ENCODE assay signal across 8 mouse cellular contexts in genomic region chr10:63025491-63026011, GRCm38 (mm10). TPM values are rescaled to one million over a fixed set of nuclear protein-coding genes. Genes with fewer than 3 reads are reported as not detected.
A peak's percentile ranks its signal among the peaks of the same experiment; 100 is the strongest.
DNase-seq lines count a peak whose midpoint lies in the region; ATAC-seq and TF ChIP-seq lines count a peak whose summit lies in the region.
"Had no signal": no experiment of that assay in that cellular context is flagged by ENCODE, and none has a peak within 500 bp of the region (broad histone marks: within the 10 kb centered on the region; RNA-seq: fewer than 3 reads in every experiment).

No protein-coding gene starts in this region.

- peak overlapping the region; percentile 68; the same call in 1 of the 2 replicates for H3K4me2 ChIP-seq in lung, embryonic 15.5 days
- H3K4me2 ChIP-seq in lung, postnatal 0 days (replicated peaks; ENCODE audit: low read depth, low read length): no peak overlapping the region
- H3K4me2 ChIP-seq in forebrain, embryonic 13.5 days: peak overlapping the region; percentile 71
- H3K4me2 ChIP-seq in limb, embryonic 13.5 days (replicated peaks): peak overlapping the region; percentile 66

- H3K4me1 ChIP-seq in lung, embryonic 15.5 days: peaks cover 25% of the 10 kb centered on the region
- H3K4me1 ChIP-seq in lung, postnatal 0 days (ENCODE audit: insufficient read depth, low read depth, low read length): peaks cover 10% of the 10 kb centered on the region; the same call in 1 of the 2 replicates
- H3K4me1 ChIP-seq in forebrain, embryonic 13.5 days: peaks cover 48% of the 10 kb centered on the region
- H3K4me1 ChIP-seq in limb, embryonic 13.5 days: peaks cover 33% of the 10 kb centered on the region

- no peak for ATAC-seq in lung, embryonic 15.5 days (ENCODE audit: borderline replicate concordance, extremely low read depth, low FRiP score, low TSS enrichment)
- ATAC-seq in lung, postnatal 0 days: no peak
- no peak for ATAC-seq in forebrain, embryonic 13.5 days
- ATAC-seq in limb, embryonic 13.5 days (ENCODE audit: low FRiP score, low read depth): no peak

- no peak for TF ChIP-seq EP300 in lung, postnatal 0 days (IDR thresholded peaks at IDR 0.05)

- DNase-seq in lung, postnatal 0 days (ENCODE audit: low spot score): no peak
- DNase-seq in retina, postnatal 1 day: peak; percentile 30
- DNase-seq in urinary bladder, postnatal 10 days (ENCODE audit: low spot score): no peak
- no peak for DNase-seq in adrenal gland, adult 2 months
- DNase-seq: gastrocnemius, postnatal 25 days had no signal

- TF ChIP-seq CTCF in lung, postnatal 0 days (IDR thresholded peaks at IDR 0.05): no peak

- H3K4me3 ChIP-seq in lung, embryonic 15.5 days: no peak overlapping the region
- no peak overlapping the region for H3K4me3 ChIP-seq in lung, postnatal 0 days (ENCODE audit: low read depth, low read length)
- H3K4me3 ChIP-seq in forebrain, embryonic 13.5 days: peak overlapping the region; percentile 70
- H3K4me3 ChIP-seq in limb, embryonic 13.5 days: peak overlapping the region; percentile 91; the same call in 1 of the 2 replicates

- H3K9me3 ChIP-seq in lung, embryonic 15.5 days: no peaks in the 10 kb centered on the region
- no peaks in the 10 kb centered on the region for H3K9me3 ChIP-seq in lung, postnatal 0 days (ENCODE audit: low read length)
- no peaks in the 10 kb centered on the region for H3K9me3 ChIP-seq in forebrain, embryonic 13.5 days (replicated peaks)
- H3K9me3 ChIP-seq in limb, embryonic 13.5 days: no peaks in the 10 kb centered on the region

- no peak overlapping the region for H3K9ac ChIP-seq in lung, embryonic 15.5 days
- H3K9ac ChIP-seq in lung, postnatal 0 days (replicated peaks; ENCODE audit: low read depth): no peak overlapping the region
- H3K9ac ChIP-seq in forebrain, embryonic 13.5 days: peak overlapping the region; percentile 43
- H3K9ac ChIP-seq in limb, embryonic 13.5 days: 0 out of 2 replicates have a peak overlapping the region, but pooled peaks have one; percentile 8

- H3K27me3 ChIP-seq in lung, embryonic 15.5 days: no peaks in the 10 kb centered on the region
- H3K27me3 ChIP-seq in lung, postnatal 0 days (replicated peaks; ENCODE audit: insufficient read depth, low read length): no peaks in the 10 kb centered on the region
- H3K27me3 ChIP-seq in forebrain, embryonic 13.5 days: no peaks in the 10 kb centered on the region
- H3K27me3 ChIP-seq in limb, embryonic 13.5 days: no peaks in the 10 kb centered on the region

- peak overlapping the region; percentile 99 for H3K27ac ChIP-seq in lung, embryonic 15.5 days
- H3K27ac ChIP-seq in lung, postnatal 0 days (ENCODE audit: low read length): no peak overlapping the region
- peak overlapping the region; percentile 100 for H3K27ac ChIP-seq in forebrain, embryonic 13.5 days
- peak overlapping the region; percentile 100; the same call in 1 of the 2 replicates for H3K27ac ChIP-seq in limb, embryonic 13.5 days

- 65% methylated on average over 6 of the region's 6 CpGs for WGBS in lung, embryonic 15.5 days
- 63% methylated on average over 6 of the region's 6 CpGs for WGBS in lung, postnatal 0 days
- WGBS in forebrain, embryonic 13.5 days: 2% methylated on average over 6 of the region's 6 CpGs
- 50% methylated on average over 6 of the region's 6 CpGs for WGBS in limb, embryonic 13.5 days

- H3K36me3 ChIP-seq in lung, embryonic 15.5 days: no peaks in the 10 kb centered on the region
- no peaks in the 10 kb centered on the region for H3K36me3 ChIP-seq in lung, postnatal 0 days (ENCODE audit: insufficient read depth, low read length)
- H3K36me3 ChIP-seq in forebrain, embryonic 13.5 days (ENCODE audit: poor library complexity, severe bottlenecking): no peaks in the 10 kb centered on the region
- no peaks in the 10 kb centered on the region for H3K36me3 ChIP-seq in limb, embryonic 13.5 days

RNA-seq across cellular contexts. Expression of gene Pbld2, which starts 1.4 kb away (rescaled TPM):
- 1.1 and 1.5 TPM in 2 replicates for polyA plus RNA-seq in lung, embryonic 15.5 days (2015; fragmentation: Nextera tagmentation; extraction: Ambion mirVana)
- polyA plus RNA-seq in lung, postnatal 0 days (2015; fragmentation: Nextera tagmentation; extraction: Ambion mirVana): 16.2 and 18.4 TPM in 2 replicates
- 0.83 and 1.2 TPM in 2 replicates for polyA plus RNA-seq in forebrain, embryonic 13.5 days (2015; fragmentation: Nextera tagmentation; extraction: Ambion mirVana)
- polyA plus RNA-seq in limb, embryonic 13.5 days (2015; fragmentation: Nextera tagmentation; extraction: Ambion mirVana): 0.56 and 0.98 TPM in 2 replicates
- total RNA-seq in adrenal gland, adult 2 months (2021): 1 to 10 TPM; 3.1 to 3.9 TPM
- 0.87 and 1.4 TPM in 2 replicates for polyA plus RNA-seq in adrenal gland, adult 2 months (2012; rRNA removed)

RNA-seq across cellular contexts. Expression of gene Hnrnph3, which starts 1.5 kb away (rescaled TPM):
- polyA plus RNA-seq in lung, embryonic 15.5 days (2015; fragmentation: Nextera tagmentation; extraction: Ambion mirVana): 111 and 114 TPM in 2 replicates
- 38.8 and 44.6 TPM in 2 replicates for polyA plus RNA-seq in lung, postnatal 0 days (2015; fragmentation: Nextera tagmentation; extraction: Ambion mirVana)
- 242 and 248 TPM in 2 replicates for polyA plus RNA-seq in forebrain, embryonic 13.5 days (2015; fragmentation: Nextera tagmentation; extraction: Ambion mirVana)
- polyA plus RNA-seq in limb, embryonic 13.5 days (2015; fragmentation: Nextera tagmentation; extraction: Ambion mirVana): 137 and 140 TPM in 2 replicates
- total RNA-seq in adrenal gland, adult 2 months (2021): 10 to 100 TPM; 40.3 to 42.4 TPM
- 2.4 and 3.7 TPM in 2 replicates for polyA plus RNA-seq in adrenal gland, adult 2 months (2012; rRNA removed)

RNA-seq across cellular contexts. Expression of gene Pbld1, which starts 34.4 kb away (rescaled TPM):
- polyA plus RNA-seq in lung, embryonic 15.5 days (2015; fragmentation: Nextera tagmentation; extraction: Ambion mirVana): 0.77 and 0.89 TPM in 2 replicates
- polyA plus RNA-seq in lung, postnatal 0 days (2015; fragmentation: Nextera tagmentation; extraction: Ambion mirVana): 0.70 and 0.95 TPM in 2 replicates
- polyA plus RNA-seq in forebrain, embryonic 13.5 days (2015; fragmentation: Nextera tagmentation; extraction: Ambion mirVana): 1.7 and 1.8 TPM in 2 replicates
- 1.2 and 1.3 TPM in 2 replicates for polyA plus RNA-seq in limb, embryonic 13.5 days (2015; fragmentation: Nextera tagmentation; extraction: Ambion mirVana)
- total RNA-seq in adrenal gland, adult 2 months (2021): 1 to 10 TPM; 2.0 to 3.0 TPM
- 0.40 and 0.90 TPM in 2 replicates for polyA plus RNA-seq in adrenal gland, adult 2 months (2012; rRNA removed)

RNA-seq across cellular contexts. Expression of gene Rufy2, which starts 45.5 kb away (rescaled TPM):
- polyA plus RNA-seq in lung, embryonic 15.5 days (2015; fragmentation: Nextera tagmentation; extraction: Ambion mirVana): 19.1 and 21.9 TPM in 2 replicates
- polyA plus RNA-seq in lung, postnatal 0 days (2015; fragmentation: Nextera tagmentation; extraction: Ambion mirVana): 13.9 and 14.5 TPM in 2 replicates
- 45.2 and 47.3 TPM in 2 replicates for polyA plus RNA-seq in forebrain, embryonic 13.5 days (2015; fragmentation: Nextera tagmentation; extraction: Ambion mirVana)
- 33.7 and 34.8 TPM in 2 replicates for polyA plus RNA-seq in limb, embryonic 13.5 days (2015; fragmentation: Nextera tagmentation; extraction: Ambion mirVana)
- 10 to 100 TPM; 11.2 to 16.3 TPM for total RNA-seq in adrenal gland, adult 2 months (2021)
- 1.9 and 2.1 TPM in 2 replicates for polyA plus RNA-seq in adrenal gland, adult 2 months (2012; rRNA removed)

Comparison
In these comparisons a context has a peak if more than half of its experiments do, and no peak if none do; other contexts are left out.
1. H3K4me3 ChIP-seq: peak in forebrain, embryonic 13.5 days (single experiment) and limb, embryonic 13.5 days (single experiment); none in lung, embryonic 15.5 days (single experiment) and lung, postnatal 0 days (single experiment).
2. H3K9ac ChIP-seq: peak in forebrain, embryonic 13.5 days (single experiment) and limb, embryonic 13.5 days (single experiment); none in lung, embryonic 15.5 days (single experiment) and lung, postnatal 0 days (single experiment).